Mouse (Mus musculus) lung, embryonic 16.5 days (tissue): ENCODE data around the gene Hhat. TPM values are rescaled to one million over a fixed set of nuclear protein-coding genes. Genes with fewer than 3 reads are reported as not detected.
A peak's percentile ranks its signal among the peaks of the same experiment; 100 is the strongest.

Experiments used
- ATAC-seq: fragments of 200-750 bp; cut with Nextera tagmentation; 2 replicates; pipeline ENCODE4 v1.8.0; 2017; ENCODE audit warnings: low read depth, mild to moderate bottlenecking, moderate library complexity
- H3K27ac ChIP-seq: fragments of 300-500 bp; sonication (generic); 2 replicates; pipeline ENCODE4 v1.5.1; 2014; ENCODE audit warnings: mild to moderate bottlenecking, control low read depth, low read length
- H3K27me3 ChIP-seq: fragments of 300-500 bp; sonication (generic); 2 replicates; pipeline ENCODE4 v1.6.1; 2014; ENCODE audit warnings: low read depth, low read length, mixed read lengths; ENCODE audit not compliant: control insufficient read depth, insufficient read depth
- H3K36me3 ChIP-seq: fragments of 300-500 bp; sonication (generic); 2 replicates; pipeline ENCODE4 v1.6.1; 2014; ENCODE audit warnings: low read length; ENCODE audit not compliant: control insufficient read depth, insufficient read depth
- H3K4me1 ChIP-seq: fragments of 300-500 bp; sonication (generic); replicated peaks from 2 replicates; pipeline ENCODE4 v1.6.1; 2014; ENCODE audit warnings: low read length, mixed read lengths; ENCODE audit not compliant: control insufficient read depth, insufficient read depth
- H3K4me2 ChIP-seq: fragments of 300-500 bp; sonication (generic); 2 replicates; pipeline ENCODE4 v1.6.1; 2014; ENCODE audit warnings: low read depth, low read length, control low read depth
- H3K4me3 ChIP-seq: fragments of 300-500 bp; sonication (generic); 2 replicates; pipeline ENCODE4 v1.5.1; 2014; ENCODE audit warnings: mild to moderate bottlenecking, low read length, control low read depth
- H3K9ac ChIP-seq: fragments of 300-500 bp; sonication (generic); 2 replicates; pipeline ENCODE4 v1.6.1; 2014; ENCODE audit warnings: low read length, control low read depth
- H3K9me3 ChIP-seq: fragments of 300-500 bp; sonication (generic); 2 replicates; pipeline ENCODE4 v1.6.1; 2016; ENCODE audit warnings: low read length; ENCODE audit not compliant: control insufficient read depth
- WGBS: fragments of 180-500 bp; shearing (Covaris S2); extraction: QIAGEN DNeasy Blood & Tissue Kit; methylation state at CpG from one replicate; pipeline ENCODE4 v1.1.7; 2014; 5-methylcytosine and 5-hydroxymethylcytosine counted together
- polyA plus RNA-seq: library from polyadenylated mRNA; unstranded; fragments of >200 nt; fragmentation: Nextera tagmentation; extraction: Ambion mirVana; gene quantifications from 2 replicates; pipeline ENCODE4 v1.2.1, GENCODE M21; 2015

The Hhat gene
- polyA plus RNA-seq, 1 experiment from 2014 or later = 9.3 TPM

DNA sequence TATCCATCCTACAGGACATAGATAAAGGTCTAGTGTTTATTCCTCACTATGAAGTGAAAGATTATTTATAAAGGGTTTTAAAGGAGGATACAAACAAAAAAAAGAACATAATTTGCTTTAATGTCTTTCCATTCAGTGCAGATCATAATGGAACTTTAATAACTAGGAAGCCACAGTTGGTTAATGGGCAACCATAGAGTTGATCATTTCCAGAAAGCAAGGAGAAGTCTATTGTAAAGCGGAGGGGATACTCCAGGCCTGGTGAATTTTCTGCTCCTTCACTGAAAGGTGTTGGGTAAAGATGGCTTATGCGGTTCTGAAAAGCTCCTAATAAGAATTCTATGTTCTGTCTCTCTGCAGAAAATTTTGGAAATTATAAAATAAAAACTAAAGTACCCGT is 169.8 kb downstream of the Hhat start:
- Histone ChIP-seq H3K9ac (no peak overlapping the region), H3K27me3 (no peaks in the 10 kb centered on the region), H3K36me3 (no peaks in the 10 kb centered on the region), H3K9me3 (no peaks in the 10 kb centered on the region), H3K4me3 (no peak overlapping the region), H3K27ac (no peak overlapping the region), H3K4me2 (no peak overlapping the region), H3K4me1 (no peaks in the 10 kb centered on the region)
- ATAC-seq = no peak
- 91% methylated on average over 3 of the region's 3 CpGs for WGBS

DNA sequence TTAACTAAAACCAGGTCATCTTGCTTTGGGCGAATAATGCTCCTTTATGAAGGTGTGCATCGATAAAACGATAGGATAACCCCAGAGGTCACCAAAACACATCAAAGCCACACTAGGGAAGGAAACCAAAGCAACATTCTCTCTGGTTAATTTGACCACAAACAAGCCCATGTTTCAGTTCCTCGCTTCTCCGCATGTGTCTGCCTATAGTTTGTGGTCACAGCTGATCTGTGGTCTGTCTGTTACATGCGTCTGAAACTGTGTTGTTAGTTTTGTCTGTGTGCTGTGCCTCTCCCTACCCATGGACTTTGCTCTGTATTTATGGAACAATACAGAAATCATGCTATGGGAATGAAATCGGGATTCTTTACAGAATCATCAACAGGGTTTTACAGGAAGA is 171.3 kb downstream of the Hhat start:
- Histone ChIP-seq H3K9me3 (no peaks in the 10 kb centered on the region), H3K4me1 (no peaks in the 10 kb centered on the region), H3K4me2 (no peak overlapping the region), H3K36me3 (no peaks in the 10 kb centered on the region), H3K9ac (no peak overlapping the region), H3K4me3 (no peak overlapping the region), H3K27me3 (no peaks in the 10 kb centered on the region), H3K27ac (no peak overlapping the region)
- WGBS = 82% methylated on average over 7 of the region's 7 CpGs
- ATAC-seq = no peak

DNA sequence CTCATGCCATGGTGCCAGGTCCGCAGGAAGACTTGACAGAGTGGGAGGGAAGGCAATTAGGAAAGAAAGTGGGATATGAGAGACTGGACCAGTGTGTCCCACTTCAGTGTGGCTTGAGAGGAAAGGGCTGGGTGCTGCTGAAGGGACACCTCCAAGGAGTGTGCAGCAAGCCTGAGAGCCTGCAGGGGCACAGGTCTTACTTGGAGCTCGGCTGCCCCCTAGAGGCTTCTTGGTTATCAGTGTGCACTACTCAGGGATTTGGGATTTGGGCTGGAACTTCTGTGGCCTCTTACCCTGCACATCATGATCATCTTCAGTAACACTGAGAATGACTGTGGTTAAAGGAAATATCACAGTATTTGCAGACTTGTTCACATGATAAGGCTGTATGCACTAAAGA is 172.6 kb downstream of the Hhat start:
- Histone ChIP-seq H3K27ac (no peak overlapping the region), H3K27me3 (no peaks in the 10 kb centered on the region)
- 40% methylated on average over 2 of the region's 2 CpGs for WGBS

DNA sequence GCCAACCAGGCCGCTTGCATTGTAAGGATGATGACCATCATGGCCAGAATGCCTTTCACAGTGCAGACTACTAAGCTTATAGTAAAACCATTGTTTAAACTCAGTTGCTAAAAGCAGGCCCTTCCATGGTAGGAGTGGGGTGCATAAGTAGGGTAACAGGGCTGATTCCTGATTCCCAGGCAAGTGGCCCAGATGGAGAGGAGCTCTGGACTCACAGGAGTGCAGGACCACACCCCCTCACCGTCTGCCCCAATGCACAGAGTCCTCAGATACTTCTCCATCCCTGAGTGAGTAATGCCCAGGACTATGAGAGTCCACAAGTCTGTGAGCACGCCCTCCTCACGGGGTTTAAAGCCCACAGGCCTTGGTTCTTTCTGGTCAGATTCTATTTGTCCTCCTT is 175.6 kb downstream of the Hhat start:
- WGBS = 64% methylated on average over 4 of the region's 4 CpGs
- H3K9ac ChIP-seq = no peak overlapping the region
- no peaks in the 10 kb centered on the region for H3K27me3 ChIP-seq
- ATAC-seq = no peak
- no peaks in the 10 kb centered on the region for H3K9me3 ChIP-seq
- H3K36me3 ChIP-seq = no peaks in the 10 kb centered on the region
- no peak overlapping the region for H3K4me3 ChIP-seq
- H3K4me1 ChIP-seq = no peaks in the 10 kb centered on the region
- H3K4me2 ChIP-seq = no peak overlapping the region
- H3K27ac ChIP-seq = no peak overlapping the region

More for the DNA sequence above, 172.6 kb downstream of the Hhat start:
- Histone ChIP-seq H3K4me2 (no peak overlapping the region), H3K9me3 (no peaks in the 10 kb centered on the region), H3K36me3 (no peaks in the 10 kb centered on the region), H3K4me1 (no peaks in the 10 kb centered on the region), H3K4me3 (no peak overlapping the region), H3K9ac (no peak overlapping the region)
- ATAC-seq = peak; percentile 70; the same call in 1 of the 2 replicates

DNA sequence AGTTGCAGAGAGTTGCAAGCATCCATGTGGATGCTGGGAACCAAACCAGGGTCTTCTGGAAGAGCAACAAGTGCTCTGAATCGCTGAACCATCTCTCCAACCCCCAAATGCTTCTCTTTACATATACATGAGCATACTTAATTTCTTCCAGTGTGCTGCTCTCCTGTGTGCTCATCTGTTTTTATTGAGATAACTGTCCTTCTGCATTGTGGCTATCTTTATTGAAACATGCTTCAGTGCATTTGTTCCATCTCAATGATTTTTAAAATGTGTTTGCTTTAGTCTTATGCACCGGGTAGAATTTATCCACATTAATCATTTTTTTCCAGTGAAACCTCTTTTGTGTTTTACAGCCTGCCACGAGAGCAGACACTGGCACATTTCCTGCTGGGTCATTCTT is 177.5 kb downstream of the Hhat start:
- Histone ChIP-seq H3K4me3 (no peak overlapping the region), H3K27me3 (no peaks in the 10 kb centered on the region), H3K9me3 (no peaks in the 10 kb centered on the region), H3K4me1 (no peaks in the 10 kb centered on the region), H3K4me2 (no peak overlapping the region), H3K9ac (no peak overlapping the region), H3K27ac (no peak overlapping the region), H3K36me3 (no peaks in the 10 kb centered on the region)
- no peak for ATAC-seq
- WGBS = 67% methylated on average over 3 of the region's 3 CpGs

DNA sequence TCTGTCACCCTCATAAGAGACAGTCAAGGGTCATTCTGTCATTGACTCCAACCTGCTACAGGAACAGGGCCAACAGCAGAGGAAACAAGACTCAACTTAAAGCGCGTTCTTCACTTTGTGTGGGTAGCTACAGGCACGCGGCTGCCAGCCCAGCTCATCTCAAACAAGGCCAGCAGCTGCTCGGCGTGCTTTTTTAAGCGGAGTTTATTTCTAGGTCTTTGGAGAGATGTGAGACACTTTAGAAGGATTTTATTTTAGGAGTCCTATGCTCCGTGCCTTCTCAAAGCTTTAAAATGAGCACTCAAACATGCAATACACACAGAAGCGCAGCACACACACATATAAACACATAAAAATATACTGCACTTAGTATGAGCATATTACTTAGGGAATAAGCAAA is 183.6 kb downstream of the Hhat start:
- Histone ChIP-seq H3K27me3 (no peaks in the 10 kb centered on the region), H3K27ac (no peak overlapping the region), H3K4me3 (no peak overlapping the region), H3K9me3 (no peaks in the 10 kb centered on the region), H3K36me3 (no peaks in the 10 kb centered on the region), H3K4me1 (no peaks in the 10 kb centered on the region), H3K4me2 (no peak overlapping the region), H3K9ac (no peak overlapping the region)
- WGBS = 83% methylated on average over 9 of the region's 9 CpGs
- ATAC-seq = no peak

DNA sequence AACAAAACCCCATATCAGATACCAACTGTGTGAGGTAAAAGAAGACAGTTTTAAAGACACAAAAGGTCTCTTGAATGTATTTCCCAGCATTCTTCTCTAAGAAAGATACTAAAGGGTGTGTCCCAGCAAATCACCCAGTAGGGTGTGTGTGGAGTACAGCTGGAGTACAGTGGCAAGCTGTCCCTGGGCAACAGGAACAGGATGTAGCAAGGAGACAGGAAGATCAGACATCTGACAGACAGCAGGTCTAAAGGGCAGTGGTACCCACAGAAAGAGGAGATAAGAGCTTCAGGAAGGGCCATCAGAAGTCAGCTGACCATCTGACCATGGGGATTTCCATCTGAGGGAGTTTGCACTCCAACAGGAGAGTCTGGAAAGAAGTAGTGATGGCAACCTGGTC is 185.7 kb downstream of the Hhat start:
- Histone ChIP-seq H3K4me3 (no peak overlapping the region), H3K27me3 (no peaks in the 10 kb centered on the region), H3K27ac (no peak overlapping the region), H3K4me2 (no peak overlapping the region), H3K9ac (no peak overlapping the region), H3K4me1 (no peaks in the 10 kb centered on the region), H3K9me3 (no peaks in the 10 kb centered on the region), H3K36me3 (no peaks in the 10 kb centered on the region)
- ATAC-seq = no peak

DNA sequence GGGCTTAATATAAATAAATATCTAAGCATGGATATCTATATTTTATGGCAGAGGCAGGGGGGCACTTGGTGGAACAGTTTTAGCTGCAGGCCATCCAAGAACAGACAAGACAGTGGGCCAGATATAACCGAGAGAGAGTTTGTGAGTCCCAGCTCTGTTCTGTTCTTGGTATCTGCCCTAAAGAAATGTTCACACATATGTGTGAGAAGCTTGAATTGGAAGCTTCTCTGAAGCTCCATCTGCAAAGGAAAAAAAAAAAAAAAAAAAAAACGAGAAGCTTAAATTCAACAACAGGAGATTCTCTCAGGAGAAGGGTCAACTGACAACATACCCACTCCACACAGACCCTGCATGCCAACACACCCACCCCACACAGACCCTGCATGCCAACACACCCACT is 188.1 kb downstream of the Hhat start:
- Histone ChIP-seq H3K9me3 (no peaks in the 10 kb centered on the region), H3K4me1 (no peaks in the 10 kb centered on the region), H3K36me3 (no peaks in the 10 kb centered on the region), H3K27ac (no peak overlapping the region), H3K9ac (no peak overlapping the region), H3K27me3 (no peaks in the 10 kb centered on the region), H3K4me3 (no peak overlapping the region), H3K4me2 (no peak overlapping the region)
- ATAC-seq = no peak
- WGBS = 51% methylated on average over 2 of the region's 2 CpGs

DNA sequence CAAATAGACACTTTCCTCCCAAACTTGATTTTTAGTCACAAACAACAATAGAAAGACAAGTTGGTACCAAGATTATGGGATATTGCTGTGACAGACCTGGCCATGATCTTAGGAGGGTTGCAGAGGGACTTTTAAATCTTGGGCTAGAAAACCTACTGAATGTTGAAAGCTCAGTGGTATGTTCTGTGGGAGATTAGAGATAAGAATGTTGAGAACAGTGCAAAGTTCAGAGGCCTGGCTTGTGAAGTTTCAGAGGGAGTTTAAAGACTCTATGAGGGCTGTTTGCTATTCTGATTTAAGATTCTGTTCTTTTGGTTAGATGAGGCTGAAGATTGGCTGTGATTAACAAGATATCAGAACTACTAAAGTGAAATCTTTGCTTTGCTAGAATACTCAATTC is 206.3 kb downstream of the Hhat start:
- Histone ChIP-seq H3K36me3 (no peaks in the 10 kb centered on the region), H3K9ac (no peak overlapping the region), H3K4me3 (no peak overlapping the region), H3K4me2 (no peak overlapping the region), H3K9me3 (no peaks in the 10 kb centered on the region), H3K4me1 (no peaks in the 10 kb centered on the region), H3K27me3 (no peaks in the 10 kb centered on the region), H3K27ac (no peak overlapping the region)
- ATAC-seq = no peak

DNA sequence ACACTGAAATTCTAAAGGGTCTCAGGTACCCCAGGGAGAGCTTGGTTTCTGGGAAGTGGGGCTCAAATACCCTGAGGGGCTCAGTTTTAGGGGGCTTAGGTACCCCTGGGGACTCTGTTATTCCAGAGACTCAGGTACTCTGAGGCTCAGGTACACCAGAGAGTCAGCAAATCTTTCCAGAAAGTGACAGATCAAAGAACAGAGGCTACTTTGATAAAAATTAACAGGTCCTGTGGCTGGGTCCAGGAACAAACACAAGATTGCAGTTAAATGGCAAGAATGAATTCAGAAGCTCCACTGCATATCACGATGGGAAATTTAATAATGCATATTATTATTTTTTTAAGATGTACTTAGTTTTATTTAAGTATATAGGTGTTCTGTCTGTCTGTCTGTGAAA is 211.7 kb downstream of the Hhat start:
- Histone ChIP-seq H3K4me2 (no peak overlapping the region), H3K9me3 (no peaks in the 10 kb centered on the region), H3K27ac (no peak overlapping the region), H3K9ac (no peak overlapping the region), H3K36me3 (no peaks in the 10 kb centered on the region), H3K4me1 (no peaks in the 10 kb centered on the region), H3K4me3 (no peak overlapping the region), H3K27me3 (no peaks in the 10 kb centered on the region)
- WGBS = 86% methylated on average over 1 of the region's 1 CpGs
- no peak for ATAC-seq
